Comparison of ENCODE assay signal across 11 mouse cellular contexts in the genomic region with DNA sequence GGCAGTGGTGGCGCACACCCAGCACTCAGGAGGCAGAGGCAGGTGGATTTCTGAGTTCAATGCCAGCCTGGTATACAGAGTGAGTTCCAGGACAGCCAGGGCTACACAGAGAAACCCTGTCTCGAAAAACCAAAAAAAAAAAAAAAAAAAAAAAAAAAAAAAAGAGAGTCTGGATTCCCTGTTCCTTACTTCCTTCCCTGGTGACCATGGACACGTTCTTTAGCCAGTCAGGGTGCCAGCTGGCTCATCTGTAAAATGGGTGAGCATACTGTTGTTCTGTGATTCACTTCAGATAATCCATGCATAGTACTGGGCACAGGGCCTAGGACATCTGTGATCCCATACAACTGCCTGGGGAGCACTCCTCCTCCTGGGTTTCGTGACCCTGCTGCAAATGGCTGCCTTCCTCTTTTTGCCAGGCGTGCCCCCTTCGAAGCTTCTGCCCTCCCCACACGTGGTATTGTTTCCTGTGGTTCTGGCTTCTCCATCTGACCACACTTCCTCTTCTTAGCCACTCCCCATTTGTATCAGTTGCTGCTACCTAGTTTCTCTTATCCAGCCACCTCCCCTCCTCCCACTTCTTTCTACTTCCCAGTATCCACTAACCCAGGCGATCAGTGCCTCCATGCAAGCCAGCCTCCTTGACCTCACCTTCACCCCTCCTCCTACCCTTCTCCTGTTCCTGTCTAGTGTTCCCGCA.
DNase-seq lines count a peak whose midpoint lies in the region; ATAC-seq and TF ChIP-seq lines count a peak whose summit lies in the region.
"Had no signal": no experiment of that assay in that cellular context is flagged by ENCODE, and none has a peak within 500 bp of the region (broad histone marks: within the 10 kb centered on the region; RNA-seq: fewer than 3 reads in every experiment).

No protein-coding gene starts in this region.

- TF ChIP-seq EP300 in CH12.LX (IDR thresholded peaks at IDR 0.05; ENCODE audit: low read length), result peak; percentile 47; the same call in 1 of the 2 replicates

- ATAC-seq in heart, embryonic 12.5 days (ENCODE audit: insufficient number of reproducible peaks, low FRiP score), result no peak
- ATAC-seq in forebrain, embryonic 12.5 days (ENCODE audit: low FRiP score), result no peak

- no peak overlapping the region for H3K4me3 ChIP-seq in heart, embryonic 12.5 days
- H3K4me3 ChIP-seq in CH12.LX (replicated peaks in 1 of 3; ENCODE audit: low read depth in 2 of 3, low read length in 2 of 3, poor library complexity in 1 of 3), result no peak overlapping the region
- H3K4me3 ChIP-seq in forebrain, embryonic 12.5 days (replicated peaks), result no peak overlapping the region
- H3K4me3 ChIP-seq: embryonic facial prominence, embryonic 12.5 days; limb, embryonic 15.5 days had no signal

- no peak overlapping the region for H3K9ac ChIP-seq in heart, embryonic 12.5 days
- no peak overlapping the region for H3K9ac ChIP-seq in CH12.LX (ENCODE audit: insufficient read depth, low read depth)
- no peak overlapping the region for H3K9ac ChIP-seq in forebrain, embryonic 12.5 days
- H3K9ac ChIP-seq: embryonic facial prominence, embryonic 12.5 days; limb, embryonic 15.5 days had no signal

- TF ChIP-seq RAD21 in CH12.LX (IDR thresholded peaks at IDR 0.05; ENCODE audit: low read depth, low read length), result no peak; the same call in 1 of the 2 replicates

- dilution Hi-C loops in CH12.LX (cut with MboI; ENCODE audit: extremely low pct_ligation_motif_present, extremely low pct_unique_long_range_greater_than_20kb, low sequenced_read_pairs), result no loop called here

- no peak overlapping the region for H3K4me2 ChIP-seq in heart, embryonic 12.5 days
- no peak overlapping the region for H3K4me2 ChIP-seq in CH12.LX (ENCODE audit: insufficient read depth, low read depth, poor library complexity, severe bottlenecking)
- H3K4me2 ChIP-seq in forebrain, embryonic 12.5 days, result no peak overlapping the region
- H3K4me2 ChIP-seq: embryonic facial prominence, embryonic 12.5 days; limb, embryonic 15.5 days had no signal

- H3K36me3 ChIP-seq in heart, embryonic 12.5 days, result no peaks in the 10 kb centered on the region
- no peaks in the 10 kb centered on the region for H3K36me3 ChIP-seq in CH12.LX (replicated peaks in 1 of 2; ENCODE audit: control insufficient read depth in 1 of 2, insufficient read depth in 1 of 2, low read length in 1 of 2)
- no peaks in the 10 kb centered on the region for H3K36me3 ChIP-seq in forebrain, embryonic 12.5 days (replicated peaks)
- H3K36me3 ChIP-seq: embryonic facial prominence, embryonic 12.5 days; limb, embryonic 15.5 days had no signal

- H3K27ac ChIP-seq in heart, embryonic 12.5 days (ENCODE audit: poor library complexity, severe bottlenecking), result no peak overlapping the region
- no peak overlapping the region for H3K27ac ChIP-seq in CH12.LX (ENCODE audit: insufficient read depth, low read depth)
- no peak overlapping the region for H3K27ac ChIP-seq in forebrain, embryonic 12.5 days
- H3K27ac ChIP-seq: embryonic facial prominence, embryonic 12.5 days; limb, embryonic 15.5 days had no signal

- H3K79me2 ChIP-seq in CH12.LX (replicated peaks; ENCODE audit: control insufficient read depth, extremely low read depth, insufficient read depth, poor library complexity, severe bottlenecking), result no peaks in the 10 kb centered on the region

- no peak for TF ChIP-seq CTCF in CH12.LX (conservative IDR thresholded peaks at IDR 0.05 in 1 of 2, IDR thresholded peaks at IDR 0.05 in 1 of 2; ENCODE audit: low read depth in 2 of 2, low read length in 2 of 2)

- WGBS in heart, embryonic 12.5 days, result 78% methylated on average over 9 of the region's 9 CpGs
- 90% methylated on average over 8 of the region's 9 CpGs for WGBS in forebrain, embryonic 12.5 days

- no peak for TF ChIP-seq POLR2A in CH12.LX (IDR thresholded peaks at IDR 0.05; ENCODE audit: low read depth, low read length)

- peaks cover 15% of the 10 kb centered on the region for H3K4me1 ChIP-seq in heart, embryonic 12.5 days (replicated peaks)
- H3K4me1 ChIP-seq in CH12.LX (ENCODE audit: control insufficient read depth in 1 of 2, insufficient read depth in 2 of 2), result peaks cover 7 to 58% of the 10 kb centered on the region in 2 experiments
- H3K4me1 ChIP-seq in forebrain, embryonic 12.5 days, result no peaks in the 10 kb centered on the region

- peak; percentile 44 to 74 for DNase-seq in heart, adult 9 months (ENCODE audit: low spot score in 2 of 2)
- DNase-seq in CH12.LX (ENCODE audit: extremely low read depth), result peak; percentile 84
- DNase-seq in induced T-regulatory cell, adult 2 months (ENCODE audit: low read depth), result peak; percentile 62
- peak; percentile 33 to 86 for DNase-seq in natural killer cell, adult 2 months (ENCODE audit: low spot score in 2 of 2)
- no peak for DNase-seq in urinary bladder, adult 2 months (ENCODE audit: low spot score)
- no peak for DNase-seq in c-Kit-positive CD71-positive TER-119-positive erythroid progenitor cells, embryonic 14.5 days (ENCODE audit: low spot score)
- DNase-seq: kidney, adult 18-20 months had no signal

- peaks cover 21% of the 10 kb centered on the region for H3K9me3 ChIP-seq in heart, embryonic 12.5 days (replicated peaks)
- H3K9me3 ChIP-seq in CH12.LX (replicated peaks; ENCODE audit: low read length), result peaks cover 17% of the 10 kb centered on the region
- no peaks in the 10 kb centered on the region for H3K9me3 ChIP-seq in forebrain, embryonic 12.5 days
- H3K9me3 ChIP-seq: limb, embryonic 15.5 days had no signal

- no peaks in the 10 kb centered on the region for H3K27me3 ChIP-seq in heart, embryonic 12.5 days (replicated peaks)
- H3K27me3 ChIP-seq in CH12.LX (replicated peaks), result no peaks in the 10 kb centered on the region
- no peaks in the 10 kb centered on the region for H3K27me3 ChIP-seq in forebrain, embryonic 12.5 days
- H3K27me3 ChIP-seq: embryonic facial prominence, embryonic 12.5 days; limb, embryonic 15.5 days had no signal

- in situ Hi-C loops in CH12.LX (cut with MboI; ENCODE audit: low pct_ligation_motif_present, low pct_unique_long_range_greater_than_20kb, low sequenced_read_pairs), result loop anchor here (5.0 to 10.0 kb wide), 2 partner anchors 57 to 319 kb away; no protein-coding TSS in a partner anchor

TF ChIP-seq in CH12.LX, 34 proteins besides CTCF, POLR2A, EP300 and RAD21:
- TF ChIP-seq JUN (IDR thresholded peaks at IDR 0.05; ENCODE audit: insufficient read depth, low read depth, low read length), result no peak
- TF ChIP-seq MEF2A (IDR thresholded peaks at IDR 0.05; ENCODE audit: borderline replicate concordance, low read depth, low read length), result no peak
- TF ChIP-seq ZC3H11A (IDR thresholded peaks at IDR 0.05; ENCODE audit: low read depth, low read length), result no peak
- TF ChIP-seq SIN3A (IDR thresholded peaks at IDR 0.05; ENCODE audit: low read length), result no peak
- peak; percentile 90 for TF ChIP-seq MAX (IDR thresholded peaks at IDR 0.05; ENCODE audit: low read length)
- TF ChIP-seq BHLHE40 (IDR thresholded peaks at IDR 0.05; ENCODE audit: low read depth, low read length), result peak; percentile 66
- no peak for TF ChIP-seq UBTF (IDR thresholded peaks at IDR 0.05; ENCODE audit: low read depth, low read length)
- TF ChIP-seq USF1 (IDR thresholded peaks at IDR 0.05; ENCODE audit: low read depth, low read length), result peak; percentile 24
- no peak for TF ChIP-seq MAFK (IDR thresholded peaks at IDR 0.05; ENCODE audit: insufficient replicate concordance, low read length)
- TF ChIP-seq ZKSCAN1 (IDR thresholded peaks at IDR 0.05; ENCODE audit: borderline replicate concordance, low read depth, low read length), result no peak
- TF ChIP-seq ZNF384 (IDR thresholded peaks at IDR 0.05; ENCODE audit: low read depth, low read length), result peak; percentile 16; the same call in 1 of the 2 replicates
- no peak for TF ChIP-seq GABPA (IDR thresholded peaks at IDR 0.05; ENCODE audit: insufficient replicate concordance, low read depth, low read length)
- TF ChIP-seq PAX5 (IDR thresholded peaks at IDR 0.05; ENCODE audit: low read length), result no peak
- TF ChIP-seq ELF1 (IDR thresholded peaks at IDR 0.05; ENCODE audit: low read depth, low read length), result no peak
- TF ChIP-seq ZMIZ1 (IDR thresholded peaks at IDR 0.05; ENCODE audit: low read depth, low read length), result no peak
- no peak for TF ChIP-seq CHD2 (IDR thresholded peaks at IDR 0.05; ENCODE audit: low read length)
- no peak for TF ChIP-seq POLR2AphosphoS2 (IDR thresholded peaks at IDR 0.05; ENCODE audit: low read depth, low read length)
- TF ChIP-seq MAZ (IDR thresholded peaks at IDR 0.05; ENCODE audit: low read depth, low read length), result no peak
- TF ChIP-seq NRF1 (IDR thresholded peaks at IDR 0.05; ENCODE audit: low read depth, low read length), result no peak
- TF ChIP-seq TBP (conservative IDR thresholded peaks at IDR 0.05; ENCODE audit: low read depth, low read length), result no peak
- TF ChIP-seq HCFC1 (IDR thresholded peaks at IDR 0.05; ENCODE audit: low read depth, low read length), result no peak
- peak; percentile 62; the same call in 1 of the 2 replicates for TF ChIP-seq MYC (IDR thresholded peaks at IDR 0.05; ENCODE audit: low read depth, low read length)
- TF ChIP-seq SMC3 (IDR thresholded peaks at IDR 0.05; ENCODE audit: low read depth, low read length), result no peak
- no peak for TF ChIP-seq USF2 (conservative IDR thresholded peaks at IDR 0.05; ENCODE audit: low read depth, low read length)
- TF ChIP-seq RCOR1 (conservative IDR thresholded peaks at IDR 0.05; ENCODE audit: low read depth, low read length), result no peak
- no peak for TF ChIP-seq JUND (conservative IDR thresholded peaks at IDR 0.05; ENCODE audit: low read depth, low read length)
- 0 out of 2 replicates have a peak, but pooled peaks have one; percentile 33 for TF ChIP-seq TCF12 (IDR thresholded peaks at IDR 0.05; ENCODE audit: low read depth, low read length)
- no peak for TF ChIP-seq NELFE (IDR thresholded peaks at IDR 0.05; ENCODE audit: low read depth, low read length)
- TF ChIP-seq MXI1 (IDR thresholded peaks at IDR 0.05; ENCODE audit: low read depth, low read length), result no peak

Comparison
In these comparisons a context has a peak if more than half of its experiments do, and no peak if none do; other contexts are left out.
1. DNase-seq: peak in heart, adult 9 months (2 of 2), CH12.LX (single experiment), induced T-regulatory cell, adult 2 months (single experiment) and natural killer cell, adult 2 months (2 of 2); none in urinary bladder, adult 2 months (single experiment) and c-Kit-positive CD71-positive TER-119-positive erythroid progenitor cells, embryonic 14.5 days (single experiment).